Mouse (Mus musculus) cerebellum, adult 9-11 months (tissue): ENCODE data around the gene 2310022B05Rik.

Source experiments
- DNase-seq: peaks from one replicate; pipeline ENCODE4 v3.0.0; 2022

Gene 2310022B05Rik

GRCm38 (mm10) chr8:124604066-124604465, 59.1 kb downstream of the 2310022B05Rik start:
- no peak for DNase-seq

GRCm38 (mm10) chr8:124589393-124589792, 73.8 kb downstream of the 2310022B05Rik start:
- DNase-seq, result no peak

DNA sequence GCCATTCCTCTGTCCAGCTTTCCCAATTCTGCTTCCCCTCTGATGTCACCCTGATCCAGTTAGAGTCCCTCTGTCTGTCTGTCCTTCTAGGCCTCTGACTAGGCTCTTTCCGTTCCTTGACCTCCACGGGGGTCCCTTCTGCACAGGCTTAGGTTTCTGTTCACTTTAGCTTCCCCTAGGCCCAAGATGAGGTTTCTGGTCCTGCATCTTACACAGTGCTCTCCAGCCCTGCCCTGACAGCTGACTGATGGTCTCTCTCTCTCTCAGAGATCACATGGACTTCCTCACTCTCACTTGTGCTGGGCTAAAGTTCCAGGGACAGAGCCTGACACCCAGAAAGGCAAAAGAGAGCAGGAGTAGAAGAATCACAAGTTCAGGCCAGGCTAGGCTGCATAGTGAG, 76.6 kb downstream of the 2310022B05Rik start:
- no peak for DNase-seq
